Mouse (Mus musculus): ENCODE results near the gene Lrrc20.

Lrrc20 gene

GRCm38 (mm10) chr10:61475594-61476439 is at the start of gene Lrrc20:
Gene Lrrc20, plus strand, starts transcription at chr10:61475801.
- ChIA-PET POLR2A (interaction anchor here (0.6 to 2.7 kb wide), 57 partner anchors 9 to 329 kb away, joined by 3 to 36 read pairs (median 4); partner anchors contain the start of genes Eif4ebp2 (in 3 of the 4), Nodal (in 2 of the 4), Sar1a (in 2 of the 4) and Ppa1 (in 1 of the 4)), CTCF (interaction anchor here (0.5 to 2.1 kb wide), 35 partner anchors 9 to 1902 kb away, joined by 3 to 26 read pairs (median 4); partner anchors contain the start of genes Adamts14 (in 1 of the 4), Eif4ebp2 (in 1 of the 4) and Nodal (in 1 of the 4))

- CTCF ChIA-PET = interaction anchor here in 1 of 4 experiments (0.9 to 1.6 kb wide), 3 partner anchors 9 to 27 kb away, joined by 3 to 5 read pairs (median 3); partner anchors contain the start of gene Nodal
- POLR2A ChIA-PET = interaction anchor here (0.8 to 11.0 kb wide), 17 partner anchors 10 to 227 kb away, joined by 3 to 112 read pairs (median 6); partner anchors contain the start of genes Eif4ebp2 (in 2 of the 4), Nodal (in 2 of the 4), Lrrc20 (in 1 of the 4) and Pald1 (in 1 of the 4)
These were observed 49.3 kb upstream of the Lrrc20 start for GRCm38 (mm10) chr10:61426251-61426757.

GRCm38 (mm10) chr10:61427951-61428350 is 47.6 kb upstream of the Lrrc20 start:
- ChIA-PET CTCF (interaction anchor here in 1 of 4 experiments (1.2 kb wide), 1 partner anchor 28 kb away, joined by 3 read pairs; no protein-coding TSS in a partner anchor), POLR2A (interaction anchor here (0.6 to 11.0 kb wide), 14 partner anchors 8 to 1212 kb away, joined by 3 to 112 read pairs (median 18); partner anchors contain the start of genes Eif4ebp2 (in 2 of the 4) and Nodal (in 2 of the 4))

- ChIA-PET POLR2A (interaction anchor here in 2 of 4 experiments (1.4 to 11.0 kb wide), 8 partner anchors 12 to 87 kb away, joined by 3 to 112 read pairs (median 29); partner anchors contain the start of genes Eif4ebp2 (in 2 of the 2) and Nodal (in 2 of the 2)), CTCF (no interaction called here)
These were observed 47.2 kb upstream of the Lrrc20 start for GRCm38 (mm10) chr10:61428416-61428815.

- POLR2A ChIA-PET = interaction anchor here (1.1 to 11.0 kb wide), 13 partner anchors 9 to 100 kb away, joined by 3 to 112 read pairs (median 24); partner anchors contain the start of genes Nodal (in 3 of the 4) and Eif4ebp2 (in 2 of the 4)
- CTCF ChIA-PET = no interaction called here
These were observed 46.6 kb upstream of the Lrrc20 start for GRCm38 (mm10) chr10:61429043-61429442.

GRCm38 (mm10) chr10:61431375-61431774 is 44.2 kb upstream of the Lrrc20 start:
- CTCF ChIA-PET = interaction anchor here in 3 of 4 experiments (0.7 to 1.0 kb wide), 4 partner anchors 8 to 276 kb away, joined by 3 to 4 read pairs (median 3); no protein-coding TSS in a partner anchor
- POLR2A ChIA-PET = interaction anchor here in 3 of 4 experiments (0.5 to 11.0 kb wide), 12 partner anchors 9 to 60 kb away, joined by 3 to 112 read pairs (median 24); partner anchors contain the start of genes Eif4ebp2 (in 2 of the 3) and Nodal (in 2 of the 3)

- CTCF ChIA-PET = interaction anchor here in 3 of 4 experiments (0.6 to 1.9 kb wide), 3 partner anchors 16 to 838 kb away, joined by 3 to 5 read pairs (median 3); partner anchors contain the start of gene Lrrc20 (in 1 of the 3)
- POLR2A ChIA-PET = interaction anchor here in 3 of 4 experiments (0.6 to 11.7 kb wide), 8 partner anchors 9 to 508 kb away, joined by 3 to 138 read pairs (median 28); partner anchors contain the start of genes Eif4ebp2 (in 2 of the 3) and Nodal (in 1 of the 3)
These were observed 35.3 kb upstream of the Lrrc20 start for GRCm38 (mm10) chr10:61440202-61440800.

GRCm38 (mm10) chr10:61443456-61443855 is 32.1 kb upstream of the Lrrc20 start:
- ChIA-PET CTCF (interaction anchor here (0.5 to 2.0 kb wide), 8 partner anchors 13 to 356 kb away, joined by 3 to 7 read pairs (median 4); no protein-coding TSS in a partner anchor), POLR2A (interaction anchor here (0.7 to 11.7 kb wide), 24 partner anchors 6 to 406 kb away, joined by 3 to 138 read pairs (median 4); partner anchors contain the start of genes Eif4ebp2 (in 2 of the 4), Lrrc20 (in 2 of the 4) and Nodal (in 2 of the 4))

- POLR2A ChIA-PET = interaction anchor here in 3 of 4 experiments (1.0 to 11.7 kb wide), 14 partner anchors 5 to 38 kb away, joined by 3 to 138 read pairs (median 7); partner anchors contain the start of genes Eif4ebp2 (in 3 of the 3), Lrrc20 (in 1 of the 3) and Nodal (in 1 of the 3)
- CTCF ChIA-PET = interaction anchor here in 3 of 4 experiments (0.6 to 2.0 kb wide), 4 partner anchors 21 to 92 kb away, joined by 3 to 7 read pairs (median 4); no protein-coding TSS in a partner anchor
These were observed 31.7 kb upstream of the Lrrc20 start for GRCm38 (mm10) chr10:61443876-61444275.

- POLR2A ChIA-PET = interaction anchor here in 2 of 4 experiments (0.6 to 9.8 kb wide), 14 partner anchors 6 to 282 kb away, joined by 3 to 138 read pairs (median 10); partner anchors contain the start of gene Nodal (in 2 of the 2)
- CTCF ChIA-PET = interaction anchor here in 1 of 4 experiments (0.5 kb wide), 1 partner anchor 11 kb away, joined by 3 read pairs; no protein-coding TSS in a partner anchor
These were observed 30.6 kb upstream of the Lrrc20 start for GRCm38 (mm10) chr10:61445016-61445415.

- ChIA-PET CTCF (interaction anchor here (0.5 to 1.6 kb wide), 11 partner anchors 9 to 306 kb away, joined by 3 to 9 read pairs (median 4); partner anchors contain the start of gene Nodal (in 1 of the 4)), POLR2A (interaction anchor here in 3 of 4 experiments (0.6 to 9.8 kb wide), 30 partner anchors 9 to 381 kb away, joined by 3 to 138 read pairs (median 6); partner anchors contain the start of genes Nodal (in 2 of the 3) and Lrrc20 (in 1 of the 3))
These were observed 27.8 kb upstream of the Lrrc20 start for GRCm38 (mm10) chr10:61447581-61448353.

GRCm38 (mm10) chr10:61448834-61449233 is 26.8 kb upstream of the Lrrc20 start:
- POLR2A ChIA-PET = interaction anchor here in 2 of 4 experiments (0.5 to 9.8 kb wide), 16 partner anchors 8 to 1037 kb away, joined by 3 to 138 read pairs (median 26); partner anchors contain the start of gene Nodal (in 2 of the 2)
- CTCF ChIA-PET = interaction anchor here in 1 of 4 experiments (1.0 kb wide), 1 partner anchor 13 kb away, joined by 3 read pairs; no protein-coding TSS in a partner anchor

GRCm38 (mm10) chr10:61451463-61451930 is 24.1 kb upstream of the Lrrc20 start:
- POLR2A ChIA-PET = interaction anchor here (0.6 to 9.8 kb wide), 21 partner anchors 11 to 650 kb away, joined by 3 to 138 read pairs (median 14); partner anchors contain the start of genes Lrrc20 (in 2 of the 4) and Nodal (in 2 of the 4)
- CTCF ChIA-PET = interaction anchor here (1.0 to 2.0 kb wide), 4 partner anchors 9 to 108 kb away, joined by 4 to 16 read pairs (median 6); no protein-coding TSS in a partner anchor

- ChIA-PET POLR2A (interaction anchor here (0.5 to 9.8 kb wide), 59 partner anchors 8 to 1198 kb away, joined by 3 to 138 read pairs (median 5); partner anchors contain the start of genes Nodal (in 4 of the 4), Lrrc20 (in 3 of the 4), Sar1a (in 2 of the 4) and Pald1 (in 1 of the 4)), CTCF (interaction anchor here (0.5 to 2.0 kb wide), 16 partner anchors 15 to 1328 kb away, joined by 3 to 16 read pairs (median 5); partner anchors contain the start of gene Lrrc20 (in 1 of the 4))
These were observed 23.5 kb upstream of the Lrrc20 start for GRCm38 (mm10) chr10:61451931-61452617.

- CTCF ChIA-PET = interaction anchor here (0.5 to 2.0 kb wide), 20 partner anchors 11 to 1328 kb away, joined by 3 to 16 read pairs (median 4); partner anchors contain the start of gene Lrrc20 (in 1 of the 4)
- POLR2A ChIA-PET = interaction anchor here (0.5 to 9.8 kb wide), 70 partner anchors 8 to 1198 kb away, joined by 3 to 138 read pairs (median 4); partner anchors contain the start of genes Nodal (in 4 of the 4), Lrrc20 (in 3 of the 4), Ppa1 (in 2 of the 4) and Sar1a (in 2 of the 4)
These were observed 23.0 kb upstream of the Lrrc20 start, which contains the start of gene Eif4ebp2 for GRCm38 (mm10) chr10:61452645-61453044. Gene Eif4ebp2, minus strand, starts transcription at chr10:61452661.

Measured in embryonic stem cell, embryonic (primary cell).